Mouse (Mus musculus) embryonic facial prominence, embryonic 11.5 days (tissue): ENCODE measurements at regions not wholly inside any gene's neighbourhood (a gene's known extent, or its start where the extent isn't known, plus 50 kb on each side); places are given as distances from the start of the nearest gene placed in this dataset.

Source experiments
- ATAC-seq: fragments of 200-750 bp; cut with Nextera tagmentation; replicated peaks from 2 replicates; pipeline ENCODE4 v1.8.0; 2017; ENCODE audit warnings: low read depth; ENCODE audit not compliant: insufficient number of reproducible peaks, low FRiP score, low TSS enrichment
- DNase-seq: peaks from one replicate; pipeline ENCODE4 v3.0.0-alpha.2; 2015; ENCODE audit warnings: low spot score
- H3K27ac ChIP-seq: fragments of 300-500 bp; sonication (generic); replicated peaks from 2 replicates; pipeline ENCODE4 v1.5.1; 2014; ENCODE audit warnings: mild to moderate bottlenecking, low read depth, low read length, control low read depth
- H3K27me3 ChIP-seq: fragments of 300-500 bp; sonication (generic); 2 replicates; pipeline ENCODE4 v1.6.1; 2014; ENCODE audit warnings: mild to moderate bottlenecking, low read length, moderate library complexity, mixed read lengths; ENCODE audit not compliant: control insufficient read depth, insufficient read depth
- H3K36me3 ChIP-seq: fragments of 300-500 bp; sonication (generic); replicated peaks from 2 replicates; pipeline ENCODE4 v1.6.1; 2014; ENCODE audit warnings: low read depth, mild to moderate bottlenecking, low read length, moderate library complexity, mixed read lengths; ENCODE audit not compliant: control insufficient read depth, insufficient read depth
- H3K4me1 ChIP-seq: fragments of 300-500 bp; sonication (generic); 2 replicates; pipeline ENCODE4 v1.6.1; 2014; ENCODE audit warnings: low read length, mixed read lengths; ENCODE audit not compliant: control insufficient read depth, insufficient read depth
- H3K4me2 ChIP-seq: fragments of 300-500 bp; sonication (generic); 2 replicates; pipeline ENCODE4 v1.6.1; 2014; ENCODE audit warnings: low read depth, mild to moderate bottlenecking, control low read depth, low read length, moderate library complexity
- H3K4me3 ChIP-seq: fragments of 300-500 bp; sonication (generic); 2 replicates; pipeline ENCODE4 v1.5.1; 2014; ENCODE audit warnings: low read depth, low read length, control low read depth
- H3K9ac ChIP-seq: fragments of 300-500 bp; sonication (generic); replicated peaks from 2 replicates; pipeline ENCODE4 v1.6.1; 2014; ENCODE audit warnings: mild to moderate bottlenecking, control low read depth, low read length
- H3K9me3 ChIP-seq: fragments of 300-500 bp; sonication (generic); replicated peaks from 2 replicates; pipeline ENCODE4 v1.6.1; 2016; ENCODE audit warnings: mild to moderate bottlenecking, low read length, inconsistent platforms, mixed read lengths; ENCODE audit not compliant: control insufficient read depth
- WGBS: fragments of 180-500 bp; shearing (Covaris S2); extraction: QIAGEN DNeasy Blood & Tissue Kit; methylation state at CpG from one replicate; pipeline ENCODE4 v1.1.7; 2014; 5-methylcytosine and 5-hydroxymethylcytosine counted together

DNA sequence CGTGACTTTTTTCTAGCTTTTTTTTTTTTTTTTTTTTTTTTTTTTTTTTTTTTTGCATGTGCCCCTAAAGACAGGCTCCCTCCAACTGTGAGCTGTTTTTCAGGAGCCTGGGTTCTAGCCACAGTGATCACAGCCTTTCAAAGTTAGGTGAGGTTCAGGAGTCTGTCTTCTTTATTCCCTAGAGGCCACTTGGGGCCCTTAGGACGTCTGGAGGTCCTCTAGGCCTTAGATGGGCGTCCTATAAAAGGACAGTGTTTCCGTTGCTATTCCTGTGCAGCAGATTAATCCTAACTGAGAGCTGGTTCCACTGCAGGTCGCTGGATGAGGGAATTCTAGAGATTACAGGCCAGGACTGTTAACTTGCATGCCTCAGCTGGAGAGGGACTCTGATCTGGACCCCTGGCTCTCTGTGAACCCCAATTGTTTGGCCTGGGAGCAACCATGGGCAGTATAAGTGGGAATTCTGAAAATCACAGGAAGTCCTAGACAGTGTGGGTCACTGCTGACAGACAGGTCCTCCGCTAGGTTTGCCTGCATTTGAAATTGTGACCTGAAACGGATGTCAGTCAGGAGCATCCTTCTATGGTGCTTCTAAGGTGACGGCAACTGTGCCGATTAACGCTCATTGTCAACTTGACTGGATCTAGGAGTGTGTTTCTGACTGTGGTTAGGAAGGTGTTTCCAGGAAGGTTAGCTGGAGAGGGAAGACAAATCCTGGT, 51.2 kb upstream of the Dbx1 start:
- WGBS: 10% methylated on average over 10 of the region's 10 CpGs
- Histone ChIP-seq H3K27me3 (peaks cover 27% of the 10 kb centered on the region), H3K4me2 (no peak overlapping the region), H3K9ac (no peak overlapping the region), H3K36me3 (no peaks in the 10 kb centered on the region), H3K27ac (no peak overlapping the region), H3K4me3 (no peak overlapping the region), H3K4me1 (peaks cover 3% of the 10 kb centered on the region; the same call in 1 of the 2 replicates), H3K9me3 (no peaks in the 10 kb centered on the region)
- DNase-seq (no peak), ATAC-seq (peak; percentile 52; the same call in 1 of the 2 replicates)

DNA sequence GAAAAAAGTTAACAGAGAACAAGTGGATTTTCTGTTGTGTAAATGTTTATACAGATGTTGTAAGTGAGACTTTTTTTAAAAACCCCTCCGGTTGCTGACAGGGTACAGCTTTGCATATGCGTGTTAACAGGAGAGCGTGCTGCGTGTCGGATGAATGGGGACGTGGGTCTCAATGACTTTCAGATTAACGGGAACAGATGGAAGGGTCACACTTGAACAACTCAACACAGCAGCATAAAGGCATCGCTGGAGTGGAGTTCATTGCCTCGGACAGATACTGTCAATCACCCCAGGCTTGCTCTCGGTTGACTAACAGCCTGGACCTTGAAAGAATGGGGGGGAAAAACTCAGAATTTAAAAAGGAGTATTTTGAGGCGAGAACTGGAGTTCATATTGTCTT, 50.3 kb upstream of the Dbx1 start:
- Histone ChIP-seq H3K4me1 (peaks cover 3% of the 10 kb centered on the region; the same call in 1 of the 2 replicates), H3K4me2 (no peak overlapping the region), H3K36me3 (no peaks in the 10 kb centered on the region), H3K9ac (no peak overlapping the region), H3K27me3 (peaks cover 31% of the 10 kb centered on the region), H3K9me3 (no peaks in the 10 kb centered on the region), H3K4me3 (no peak overlapping the region), H3K27ac (no peak overlapping the region)
- no peak for DNase-seq
- peak; percentile 77 for ATAC-seq
- WGBS: 20% methylated on average over 11 of the region's 11 CpGs
